Mouse (Mus musculus): ENCODE data around the gene Fads1.

Fads1 gene

GRCm38 (mm10) chr19:10210885-10211284 is 28.2 kb downstream of the Fads1 start:
- no peak for DNase-seq (ENCODE audit: low spot score)

GRCm38 (mm10) chr19:10213796-10214471 is 31.2 kb downstream of the Fads1 start:
- no peak for DNase-seq (ENCODE audit: low spot score)

- no peak for DNase-seq (ENCODE audit: low spot score)
Observed at GRCm38 (mm10) chr19:10216101-10216500, 33.4 kb downstream of the Fads1 start.

- DNase-seq (ENCODE audit: low spot score): peak; percentile 14
Observed at GRCm38 (mm10) chr19:10219108-10219507, 36.4 kb downstream of the Fads1 start.

- DNase-seq (ENCODE audit: low spot score): no peak
Observed at GRCm38 (mm10) chr19:10219593-10219992, 36.9 kb downstream of the Fads1 start.

GRCm38 (mm10) chr19:10221585-10221984 is 38.9 kb downstream of the Fads1 start:
- no peak for DNase-seq (ENCODE audit: low spot score)

GRCm38 (mm10) chr19:10222656-10223055 is 40.0 kb downstream of the Fads1 start:
- no peak for DNase-seq (ENCODE audit: low spot score)

GRCm38 (mm10) chr19:10223561-10223960 is 40.9 kb downstream of the Fads1 start:
- DNase-seq (ENCODE audit: low spot score): no peak

- DNase-seq (ENCODE audit: low spot score): no peak
Observed at GRCm38 (mm10) chr19:10224637-10225453, 42.2 kb downstream of the Fads1 start.

- no peak for DNase-seq (ENCODE audit: low spot score)
Observed at GRCm38 (mm10) chr19:10225767-10226166, 43.1 kb downstream of the Fads1 start.

- no peak for DNase-seq (ENCODE audit: low spot score)
Observed at GRCm38 (mm10) chr19:10231016-10231415, 48.3 kb downstream of the Fads1 start.

GRCm38 (mm10) chr19:10231871-10232270 is 49.2 kb downstream of the Fads1 start:
- no peak for DNase-seq (ENCODE audit: low spot score)

GRCm38 (mm10) chr19:10232327-10233017 is 49.8 kb downstream of the Fads1 start:
- DNase-seq (ENCODE audit: low spot score): no peak

GRCm38 (mm10) chr19:10235784-10236565 is 53.3 kb downstream of the Fads1 start:
- no peak for DNase-seq (ENCODE audit: low spot score)

GRCm38 (mm10) chr19:10238477-10238876 is 55.8 kb downstream of the Fads1 start:
- no peak for DNase-seq (ENCODE audit: low spot score)

GRCm38 (mm10) chr19:10239419-10239818 is 56.7 kb downstream of the Fads1 start:
- no peak for DNase-seq (ENCODE audit: low spot score)

- DNase-seq (ENCODE audit: low spot score): peak; percentile 5
Observed at GRCm38 (mm10) chr19:10239975-10240653, 57.4 kb downstream of the Fads1 start.

GRCm38 (mm10) chr19:10240654-10241305 is 58.1 kb downstream of the Fads1 start, which contains the start of gene Myrf:
TSS of gene Myrf (minus strand) at chr19:10240748.
- peak; percentile 70 for DNase-seq (ENCODE audit: low spot score)

GRCm38 (mm10) chr19:10242916-10243315 is 60.2 kb downstream of the Fads1 start:
- no peak for DNase-seq (ENCODE audit: low spot score)

- no peak for DNase-seq (ENCODE audit: low spot score)
Observed at GRCm38 (mm10) chr19:10244183-10244582, 61.5 kb downstream of the Fads1 start.
